Mouse (Mus musculus) heart, adult 2 months (tissue): ENCODE data around the gene Ssbp2.

Experiments used
- CTCF ChIP-seq: fragments of 200-600 bp; IDR thresholded peaks from 2 replicates; pipeline ENCODE4 v1.8.1; 2022; ENCODE audit warnings: antibody characterized with exemption, mild to moderate bottlenecking, moderate library complexity
- POLR2A ChIP-seq: fragments of 200-500 bp; IDR thresholded peaks from 2 replicates; pipeline ENCODE4 v1.6.1; 2011; ENCODE audit warnings: mild to moderate bottlenecking, low read depth, low read length, control low read depth; ENCODE audit not compliant: insufficient read depth

GRCm38 (mm10) chr13:91502642-91503373, 42.7 kb downstream of the Ssbp2 start:
- TF ChIP-seq CTCF, result no peak
- TF ChIP-seq POLR2A, result no peak
